Mouse (Mus musculus) heart, postnatal 0 days (tissue): Measurements from ENCODE around the gene Wbp2. TPM values are rescaled to one million over a fixed set of nuclear protein-coding genes. Genes with fewer than 3 reads are reported as not detected.
A peak's percentile ranks its signal among the peaks of the same experiment; 100 is the strongest.

Experiments
- ATAC-seq: fragments of 200-750 bp; cut with Nextera tagmentation; 2 replicates; pipeline ENCODE4 v1.8.0; 2017; ENCODE audit warnings: low read depth, moderate number of reproducible peaks, moderate library complexity; ENCODE audit not compliant: insufficient read depth
- DNase-seq: peaks from one replicate; pipeline ENCODE4 v3.0.0-alpha.2; 2016; ENCODE audit warnings: low spot score
- H3K27ac ChIP-seq: fragments of 300-500 bp; sonication (generic); 2 replicates; pipeline ENCODE4 v1.5.1; 2014; ENCODE audit warnings: low read depth, mild to moderate bottlenecking
- H3K27me3 ChIP-seq: fragments of 300-500 bp; sonication (generic); 2 replicates; pipeline ENCODE4 v1.6.1; 2014; ENCODE audit warnings: low read length, mixed read lengths; ENCODE audit not compliant: control insufficient read depth, insufficient read depth
- H3K36me3 ChIP-seq: fragments of 300-500 bp; sonication (generic); replicated peaks from 2 replicates; pipeline ENCODE4 v1.6.1; 2014; ENCODE audit warnings: low read length, mixed read lengths; ENCODE audit not compliant: control insufficient read depth, insufficient read depth
- H3K4me1 ChIP-seq: fragments of 300-500 bp; sonication (generic); 2 replicates; pipeline ENCODE4 v1.6.1; 2014; ENCODE audit warnings: antibody characterized with exemption; ENCODE audit not compliant: control insufficient read depth, insufficient read depth
- H3K4me2 ChIP-seq: fragments of 300-500 bp; sonication (generic); 2 replicates; pipeline ENCODE4 v1.6.1; 2014; ENCODE audit warnings: low read depth, mild to moderate bottlenecking, low read length, moderate library complexity
- H3K4me3 ChIP-seq: fragments of 300-500 bp; sonication (generic); 2 replicates; pipeline ENCODE4 v1.5.1; 2014; ENCODE audit warnings: low read depth, low read length
- H3K9ac ChIP-seq: fragments of 300-500 bp; sonication (generic); replicated peaks from 2 replicates; pipeline ENCODE4 v1.6.1; 2014; ENCODE audit warnings: low read depth, low read length, mixed read lengths
- H3K9me3 ChIP-seq: fragments of 300-500 bp; sonication (generic); replicated peaks from 2 replicates; pipeline ENCODE4 v1.6.1; 2016; ENCODE audit warnings: low read length; ENCODE audit not compliant: control insufficient read depth
- CTCF ChIP-seq: IDR thresholded peaks from 2 replicates; pipeline ENCODE4 v1.5.1; 2016; ENCODE audit warnings: antibody characterized with exemption, control low read depth, low read depth
- EP300 ChIP-seq: IDR thresholded peaks from 2 replicates; pipeline ENCODE4 v1.6.1; 2016; ENCODE audit warnings: antibody characterized with exemption, low read depth
- WGBS: fragments of 180-500 bp; shearing (Covaris S2); extraction: QIAGEN DNeasy Blood & Tissue Kit; methylation state at CpG from one replicate; pipeline ENCODE4 v1.1.7; 2014; 5-methylcytosine and 5-hydroxymethylcytosine counted together
- polyA plus RNA-seq: library from polyadenylated mRNA; unstranded; fragments of >200 nt; fragmentation: Nextera tagmentation; extraction: Ambion mirVana; gene quantifications from 2 replicates; pipeline ENCODE4 v1.2.1, GENCODE M21; 2015
- total RNA-seq: library from RNA; depleted of rRNA; stranded (reverse); fragments of >200 nt; gene quantifications from 2 replicates; pipeline ENCODE4 v1.2.3, GENCODE M21; 2014; ENCODE audit warnings: low replicate concordance; rRNA removed

The Wbp2 gene
- total and polyA plus RNA-seq, 2 experiments from 2014 or later = 106 to 120 TPM

- Histone ChIP-seq H3K27ac (no peak overlapping the region), H3K4me3 (no peak overlapping the region), H3K27me3 (no peaks in the 10 kb centered on the region), H3K4me1 (peaks cover 14% of the 10 kb centered on the region), H3K4me2 (no peak overlapping the region), H3K36me3 (peaks cover 13% of the 10 kb centered on the region; the same call in 1 of the 2 replicates), H3K9ac (no peak overlapping the region), H3K9me3 (no peaks in the 10 kb centered on the region)
- TF ChIP-seq CTCF (no peak), EP300 (no peak)
- DNase-seq (no peak), ATAC-seq (no peak)
- 85% methylated on average over 6 of the region's 6 CpGs for WGBS
Measured at GRCm38 (mm10) chr11:116034584-116034983, 52.2 kb downstream of the Wbp2 start.

GRCm38 (mm10) chr11:116030898-116031845 lies 55.6 kb downstream of the Wbp2 start:
- 23% methylated on average over 14 of the region's 14 CpGs for WGBS
- no peak for DNase-seq
- peak; percentile 7; the same call in 1 of the 2 replicates for ATAC-seq
- Histone ChIP-seq H3K27ac (peak overlapping the region; percentile 98), H3K9ac (peak overlapping the region; percentile 79), H3K4me2 (peak overlapping the region; percentile 70), H3K36me3 (no peaks in the 10 kb centered on the region), H3K4me1 (peaks cover 16% of the 10 kb centered on the region), H3K27me3 (no peaks in the 10 kb centered on the region), H3K4me3 (peak overlapping the region; percentile 69), H3K9me3 (no peaks in the 10 kb centered on the region)
- TF ChIP-seq EP300 (no peak), CTCF (no peak)

GRCm38 (mm10) chr11:116030088-116030897 lies 56.5 kb downstream of the Wbp2 start, which contains the start of gene Unk:
Gene Unk, plus strand, starts transcription at chr11:116030322.
- H3K27me3 ChIP-seq = no peaks in the 10 kb centered on the region
- H3K9ac ChIP-seq = peak within 1 kb of the TSS; percentile 79
- under 1% methylated on average over 49 of the region's 67 CpGs for WGBS
- H3K4me1 ChIP-seq = peaks cover 16% of the 10 kb centered on the region
- ATAC-seq (peak; percentile 95), DNase-seq (peak; percentile 98)
- H3K36me3 ChIP-seq = no peaks in the 10 kb centered on the region
- H3K4me2 ChIP-seq = peak within 1 kb of the TSS; percentile 70
- TF ChIP-seq EP300 (peak; percentile 99), CTCF (no peak)
- no peaks in the 10 kb centered on the region for H3K9me3 ChIP-seq
- H3K4me3 ChIP-seq = peak within 1 kb of the TSS; percentile 69
- peak within 1 kb of the TSS; percentile 98 for H3K27ac ChIP-seq

GRCm38 (mm10) chr11:116029086-116029865 lies 57.5 kb downstream of the Wbp2 start:
- H3K27ac ChIP-seq = peak overlapping the region; percentile 98; the same call in 1 of the 2 replicates
- H3K9ac ChIP-seq = peak overlapping the region; percentile 30; the same call in 1 of the 2 replicates
- TF ChIP-seq CTCF (no peak), EP300 (no peak)
- H3K27me3 ChIP-seq = no peaks in the 10 kb centered on the region
- ATAC-seq (no peak), DNase-seq (no peak)
- H3K4me2 ChIP-seq = peak overlapping the region; percentile 70
- H3K4me1 ChIP-seq = peaks cover 16% of the 10 kb centered on the region
- no peaks in the 10 kb centered on the region for H3K9me3 ChIP-seq
- H3K36me3 ChIP-seq = no peaks in the 10 kb centered on the region
- H3K4me3 ChIP-seq = peak overlapping the region; percentile 69
- WGBS = 67% methylated on average over 6 of the region's 6 CpGs

Other genes starting within 250 kb of the Wbp2 start
- not detected in 2 replicates for gene Myo15b, start 228.6 kb downstream of the Wbp2 start, total RNA-seq
- 0.04 and 0.11 TPM in 2 replicates for gene Myo15b, start 228.6 kb downstream of the Wbp2 start, polyA plus RNA-seq
- 57.5 and 83.0 TPM in 2 replicates for gene Smim5, start 187.0 kb downstream of the Wbp2 start, total RNA-seq
- 79.3 and 93.3 TPM in 2 replicates for gene Smim5, start 187.0 kb downstream of the Wbp2 start, polyA plus RNA-seq
- not detected in 2 replicates for gene Smim6, start 175.0 kb downstream of the Wbp2 start, total RNA-seq
- 0.98 and 1.6 TPM in 2 replicates for gene Smim6, start 175.0 kb downstream of the Wbp2 start, polyA plus RNA-seq
- gene Sap30bp, start 153.7 kb downstream of the Wbp2 start, total RNA-seq = 11.7 and 17.9 TPM in 2 replicates
- 19.0 and 19.6 TPM in 2 replicates for gene Sap30bp, start 153.7 kb downstream of the Wbp2 start, polyA plus RNA-seq
- gene Recql5, start 153.5 kb downstream of the Wbp2 start, total RNA-seq = 5.4 and 5.8 TPM in 2 replicates
- gene Recql5, start 153.5 kb downstream of the Wbp2 start, polyA plus RNA-seq = 6.2 and 6.3 TPM in 2 replicates
- gene Itgb4, start 112.3 kb downstream of the Wbp2 start, total RNA-seq = 1.1 and 1.5 TPM in 2 replicates
- gene Itgb4, start 112.3 kb downstream of the Wbp2 start, polyA plus RNA-seq = 0.85 and 1.1 TPM in 2 replicates
- 90.4 and 98.3 TPM in 2 replicates for gene Galk1, start 74.3 kb downstream of the Wbp2 start, total RNA-seq
- gene Galk1, start 74.3 kb downstream of the Wbp2 start, polyA plus RNA-seq = 86.3 and 88.4 TPM in 2 replicates
- gene H3f3b, start 59.0 kb downstream of the Wbp2 start, total RNA-seq = 365 and 410 TPM in 2 replicates
- 518 and 561 TPM in 2 replicates for gene H3f3b, start 59.0 kb downstream of the Wbp2 start, polyA plus RNA-seq
- 23.1 and 26.1 TPM in 2 replicates for gene Unk, start 56.7 kb downstream of the Wbp2 start, total RNA-seq
- gene Unk, start 56.7 kb downstream of the Wbp2 start, polyA plus RNA-seq = 8.4 and 9.5 TPM in 2 replicates
- 0.27 and 2.7 TPM in 2 replicates for gene Unc13d, start 9.0 kb downstream of the Wbp2 start, total RNA-seq
- gene Unc13d, start 9.0 kb downstream of the Wbp2 start, polyA plus RNA-seq = 0.42 and 0.47 TPM in 2 replicates
- 89.0 and 104 TPM in 2 replicates for gene Trim47, start 40.2 kb upstream of the Wbp2 start, total RNA-seq
- gene Trim47, start 40.2 kb upstream of the Wbp2 start, polyA plus RNA-seq = 42.8 and 43.9 TPM in 2 replicates
- gene Trim65, start 44.1 kb upstream of the Wbp2 start, total RNA-seq = 5.9 and 15.0 TPM in 2 replicates
- 2.7 TPM in 2 replicates for gene Trim65, start 44.1 kb upstream of the Wbp2 start, polyA plus RNA-seq
- gene Mrpl38, start 51.9 kb upstream of the Wbp2 start, total RNA-seq = 114 and 153 TPM in 2 replicates
- 79.1 and 80.8 TPM in 2 replicates for gene Mrpl38, start 51.9 kb upstream of the Wbp2 start, polyA plus RNA-seq
- 20.4 and 22.8 TPM in 2 replicates for gene Fbf1, start 81.2 kb upstream of the Wbp2 start, total RNA-seq
- 8.2 and 8.5 TPM in 2 replicates for gene Fbf1, start 81.2 kb upstream of the Wbp2 start, polyA plus RNA-seq
- gene Ten1, start 111.9 kb upstream of the Wbp2 start, total RNA-seq = 58.4 and 63.6 TPM in 2 replicates
- 64.0 and 68.2 TPM in 2 replicates for gene Ten1, start 111.9 kb upstream of the Wbp2 start, polyA plus RNA-seq
- 64.9 and 65.8 TPM in 2 replicates for gene Acox1, start 112.0 kb upstream of the Wbp2 start, total RNA-seq
- gene Acox1, start 112.0 kb upstream of the Wbp2 start, polyA plus RNA-seq = 43.0 and 46.7 TPM in 2 replicates
- 2.1 and 3.4 TPM in 2 replicates for gene Evpl, start 151.1 kb upstream of the Wbp2 start, total RNA-seq
- gene Evpl, start 151.1 kb upstream of the Wbp2 start, polyA plus RNA-seq = 0.45 TPM in 2 replicates
- gene Srp68, start 187.2 kb upstream of the Wbp2 start, total RNA-seq = 28.1 and 33.6 TPM in 2 replicates
- gene Srp68, start 187.2 kb upstream of the Wbp2 start, polyA plus RNA-seq = 47.8 and 48.2 TPM in 2 replicates
- gene Galr2, start 193.9 kb upstream of the Wbp2 start, total RNA-seq = not detected in 2 replicates
- gene Galr2, start 193.9 kb upstream of the Wbp2 start, polyA plus RNA-seq = 0.05 TPM in 2 replicates
- gene Exoc7, start 220.2 kb upstream of the Wbp2 start, total RNA-seq = 37.6 and 94.7 TPM in 2 replicates
- gene Exoc7, start 220.2 kb upstream of the Wbp2 start, polyA plus RNA-seq = 43.9 and 48.7 TPM in 2 replicates
- gene Foxj1, start 248.4 kb upstream of the Wbp2 start, total RNA-seq = 2.7 TPM in 1 of 2 replicates, not detected in the other
- gene Foxj1, start 248.4 kb upstream of the Wbp2 start, polyA plus RNA-seq = 0.04 and 1.0 TPM in 2 replicates